Mouse (Mus musculus) neural tube, embryonic 12.5 days (tissue): ENCODE measurements around the gene Mcpt2. TPM values are rescaled to one million over a fixed set of nuclear protein-coding genes. Genes with fewer than 3 reads are reported as not detected.
"Not testable (repeated sequence)": the region's sequence is repeated elsewhere in the genome, so short reads cannot be mapped to it uniquely, and the experiment has no call there.

ENCODE experiments used
- ATAC-seq: fragments of 200-750 bp; cut with Nextera tagmentation; 2 replicates; pipeline ENCODE4 v1.8.0; 2017; ENCODE audit warnings: low read depth, mild to moderate bottlenecking, moderate TSS enrichment, moderate library complexity; ENCODE audit not compliant: low FRiP score
- H3K27ac ChIP-seq: fragments of 300-500 bp; sonication (generic); 2 replicates; pipeline ENCODE4 v1.5.1; 2016
- H3K27me3 ChIP-seq: fragments of 300-500 bp; sonication (generic); replicated peaks from 2 replicates; pipeline ENCODE4 v1.6.1; 2016; ENCODE audit warnings: mild to moderate bottlenecking
- H3K36me3 ChIP-seq: fragments of 300-500 bp; sonication (generic); 2 replicates; pipeline ENCODE4 v1.6.1; 2016; ENCODE audit warnings: mild to moderate bottlenecking
- H3K4me1 ChIP-seq: fragments of 300-500 bp; sonication (generic); 2 replicates; pipeline ENCODE4 v1.6.1; 2016
- H3K4me2 ChIP-seq: fragments of 300-500 bp; sonication (generic); replicated peaks from 2 replicates; pipeline ENCODE4 v1.6.1; 2016; ENCODE audit warnings: mild to moderate bottlenecking
- H3K4me3 ChIP-seq: fragments of 300-500 bp; sonication (generic); 2 replicates; pipeline ENCODE4 v1.5.1; 2016
- H3K9ac ChIP-seq: fragments of 300-500 bp; sonication (generic); 2 replicates; pipeline ENCODE4 v1.6.1; 2016; ENCODE audit warnings: mild to moderate bottlenecking
- H3K9me3 ChIP-seq: fragments of 300-500 bp; sonication (generic); 2 replicates; pipeline ENCODE4 v1.6.1; 2016; ENCODE audit warnings: mild to moderate bottlenecking
- WGBS: fragments of 180-500 bp; shearing (Covaris S2); methylation state at CpG from one replicate; pipeline ENCODE4 v1.1.7; 2016; 5-methylcytosine and 5-hydroxymethylcytosine counted together
- polyA plus RNA-seq: library from polyadenylated mRNA; unstranded; fragments of >200 nt; fragmentation: Nextera tagmentation; extraction: Ambion mirVana; gene quantifications from 2 replicates; pipeline ENCODE4 v1.2.1, GENCODE M21; 2016

The Mcpt2 gene
- polyA plus RNA-seq = not detected in 2 replicates

- ATAC-seq, H3K9ac ChIP-seq, H3K27me3 ChIP-seq, H3K27ac ChIP-seq, H3K4me2 ChIP-seq, H3K36me3 ChIP-seq, H3K4me3 ChIP-seq, H3K4me1 ChIP-seq, H3K9me3 ChIP-seq: not testable (repeated sequence)
- WGBS = 90% methylated on average over 1 of the region's 1 CpGs
These were observed at the start of gene Mcpt2 for GRCm38 (mm10) chr14:56041792-56042191. Mcpt2 (plus strand) TSS chr14:56042041.

- no peak overlapping the region for H3K9ac ChIP-seq
- H3K4me3 ChIP-seq = no peak overlapping the region
- no peaks in the 10 kb centered on the region for H3K9me3 ChIP-seq
- no peak overlapping the region for H3K4me2 ChIP-seq
- 64% methylated on average over 3 of the region's 3 CpGs for WGBS
- H3K27ac ChIP-seq = no peak overlapping the region
- no peak for ATAC-seq
- H3K27me3 ChIP-seq = no peaks in the 10 kb centered on the region
- H3K4me1 ChIP-seq = no peaks in the 10 kb centered on the region
- H3K36me3 ChIP-seq = no peaks in the 10 kb centered on the region
These were observed 28.7 kb upstream of the Mcpt2 start for GRCm38 (mm10) chr14:56013147-56013546.

GRCm38 (mm10) chr14:56013924-56014323, 27.9 kb upstream of the Mcpt2 start:
- no peak overlapping the region for H3K27ac ChIP-seq
- no peak overlapping the region for H3K4me3 ChIP-seq
- no peak overlapping the region for H3K4me2 ChIP-seq
- ATAC-seq = no peak
- no peaks in the 10 kb centered on the region for H3K9me3 ChIP-seq
- WGBS = 93% methylated on average over 2 of the region's 2 CpGs
- no peaks in the 10 kb centered on the region for H3K27me3 ChIP-seq
- no peaks in the 10 kb centered on the region for H3K36me3 ChIP-seq
- H3K9ac ChIP-seq = no peak overlapping the region
- no peaks in the 10 kb centered on the region for H3K4me1 ChIP-seq

GRCm38 (mm10) chr14:56017671-56018070, 24.2 kb upstream of the Mcpt2 start, which contains the start of gene Mcpt1:
Mcpt1 (plus strand) TSS chr14:56017971.
- not testable (repeated sequence) for H3K4me2 ChIP-seq, H3K4me3 ChIP-seq, H3K9me3 ChIP-seq, H3K4me1 ChIP-seq, H3K27me3 ChIP-seq, ATAC-seq, H3K36me3 ChIP-seq, H3K27ac ChIP-seq, H3K9ac ChIP-seq
- WGBS = 84% methylated on average over 3 of the region's 3 CpGs

DNA sequence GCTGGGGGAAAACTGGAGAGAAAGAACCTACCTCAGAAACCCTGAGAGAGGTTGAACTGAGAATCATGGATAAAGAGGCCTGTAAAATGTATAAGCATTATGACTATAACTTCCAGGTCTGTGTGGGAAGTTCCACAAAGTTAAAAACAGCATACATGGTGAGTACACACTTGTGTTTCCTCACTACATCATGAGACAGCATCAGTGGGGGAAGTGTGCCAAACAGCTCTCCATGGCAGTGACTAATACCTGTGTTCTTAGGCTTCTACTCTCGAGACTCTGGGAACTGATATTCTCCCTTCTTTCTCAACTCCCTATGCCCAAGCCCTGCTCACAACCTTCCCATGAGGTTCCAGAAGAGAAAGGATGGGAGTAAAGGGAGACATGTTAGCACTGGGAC, 22.4 kb upstream of the Mcpt2 start:
- WGBS = 65% methylated on average over 1 of the region's 1 CpGs
- Histone ChIP-seq H3K36me3 (no peaks in the 10 kb centered on the region), H3K27me3 (no peaks in the 10 kb centered on the region), H3K4me3 (no peak overlapping the region), H3K9ac (no peak overlapping the region), H3K4me1 (no peaks in the 10 kb centered on the region), H3K4me2 (no peak overlapping the region), H3K9me3 (no peaks in the 10 kb centered on the region), H3K27ac (no peak overlapping the region)
- ATAC-seq = no peak

DNA sequence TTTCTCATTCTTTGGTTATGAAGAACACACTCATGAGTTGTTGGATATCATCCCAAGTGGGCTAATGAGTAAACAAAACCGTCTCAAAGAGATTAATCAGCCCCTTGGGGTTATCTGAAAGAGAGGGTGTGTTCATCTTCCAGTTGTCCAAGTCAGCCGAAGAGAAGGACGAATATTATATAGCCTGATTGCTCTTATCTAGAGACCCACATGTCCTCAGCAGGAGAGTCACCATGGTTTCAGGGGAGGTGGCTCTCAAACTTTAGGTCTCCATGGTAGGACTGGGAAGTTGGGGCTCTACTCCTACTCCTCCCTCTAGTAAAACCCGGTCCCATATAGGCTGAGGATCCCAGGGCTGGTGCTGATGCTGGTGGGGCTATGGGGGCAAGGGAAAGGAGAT, 20.5 kb upstream of the Mcpt2 start:
- not testable (repeated sequence) for H3K4me2 ChIP-seq, ATAC-seq, H3K4me1 ChIP-seq, H3K27me3 ChIP-seq, H3K9ac ChIP-seq, H3K4me3 ChIP-seq, H3K27ac ChIP-seq, H3K9me3 ChIP-seq, H3K36me3 ChIP-seq
- WGBS = 88% methylated on average over 4 of the region's 4 CpGs

DNA sequence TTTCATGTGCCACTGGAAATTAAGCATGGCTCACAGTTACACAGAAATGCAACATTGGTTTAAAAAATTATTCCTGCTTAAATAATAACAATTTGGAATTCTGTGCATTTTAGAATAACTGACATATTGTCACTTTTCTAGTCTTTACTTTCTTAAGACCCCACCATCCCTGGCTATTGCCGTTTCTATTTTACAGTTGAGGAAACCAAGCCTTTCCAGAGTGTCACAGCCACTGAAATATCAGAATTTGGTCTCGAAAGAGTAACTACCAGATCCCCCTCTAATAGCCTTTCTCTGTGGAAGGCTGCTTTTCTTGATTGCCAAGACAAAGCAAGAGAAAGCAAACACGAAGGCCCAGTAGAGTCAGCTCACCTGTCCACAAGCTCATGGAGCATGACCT, 11.4 kb upstream of the Mcpt2 start, which contains the start of gene Mcpt9:
Mcpt9 (minus strand) TSS at position 101 of the 400 bp plus-strand sequence.
- 82% methylated on average over 3 of the region's 3 CpGs for WGBS
- H3K4me2 ChIP-seq, H3K27ac ChIP-seq, H3K9me3 ChIP-seq, H3K4me3 ChIP-seq, H3K36me3 ChIP-seq, H3K27me3 ChIP-seq, H3K4me1 ChIP-seq, H3K9ac ChIP-seq, ATAC-seq: not testable (repeated sequence)

DNA sequence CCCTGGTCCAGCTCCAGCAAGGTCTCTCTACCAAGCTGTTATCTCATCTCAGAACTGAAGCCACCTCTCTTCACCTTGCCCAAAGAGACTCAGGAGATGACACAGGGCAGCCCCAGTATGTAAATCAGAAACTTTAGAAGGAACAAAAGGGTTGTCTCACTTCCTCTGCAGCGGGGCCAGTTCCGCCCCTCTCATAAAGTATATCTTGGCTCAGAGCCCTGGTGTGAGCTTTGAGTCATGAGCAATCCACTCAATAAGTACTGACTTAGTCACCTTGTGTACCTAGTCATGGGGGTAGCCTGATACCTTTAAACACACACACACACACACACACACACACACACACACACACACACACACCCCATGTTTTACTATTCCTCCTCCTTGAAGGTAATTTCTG, 7.4 kb upstream of the Mcpt2 start:
- H3K4me3 ChIP-seq = no peak overlapping the region
- H3K36me3 ChIP-seq = no peaks in the 10 kb centered on the region
- no peaks in the 10 kb centered on the region for H3K27me3 ChIP-seq
- 81% methylated on average over 2 of the region's 2 CpGs for WGBS
- no peak overlapping the region for H3K9ac ChIP-seq
- no peak for ATAC-seq
- H3K4me2 ChIP-seq = no peak overlapping the region
- no peak overlapping the region for H3K27ac ChIP-seq
- H3K9me3 ChIP-seq = no peaks in the 10 kb centered on the region
- no peaks in the 10 kb centered on the region for H3K4me1 ChIP-seq

DNA sequence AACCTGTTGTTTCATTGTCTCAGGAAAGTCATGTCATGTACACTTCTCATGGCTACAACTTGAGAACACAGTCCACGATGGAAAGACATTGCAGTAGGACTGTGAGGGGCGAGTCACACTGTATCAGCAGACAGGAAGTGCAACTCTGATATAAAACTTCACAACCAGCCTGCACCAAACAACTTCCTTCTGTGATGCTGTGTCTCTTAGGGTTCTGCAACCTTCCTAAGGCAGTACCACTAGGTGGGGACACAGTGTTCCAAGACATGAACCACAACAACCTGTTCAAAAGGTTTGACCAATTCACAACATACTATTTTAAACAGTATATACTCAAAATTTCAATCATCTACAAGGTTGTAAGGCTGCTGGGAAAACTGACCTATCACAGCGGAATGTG, 13.6 kb downstream of the Mcpt2 start:
- Histone ChIP-seq H3K9ac (no peak overlapping the region), H3K4me1 (no peaks in the 10 kb centered on the region), H3K27ac (no peak overlapping the region), H3K9me3 (no peaks in the 10 kb centered on the region), H3K4me3 (no peak overlapping the region), H3K4me2 (no peak overlapping the region), H3K27me3 (no peaks in the 10 kb centered on the region), H3K36me3 (no peaks in the 10 kb centered on the region)
- ATAC-seq = no peak
- whole genome bisulfite sequencing = 88% methylated on average over 3 of the region's 3 CpGs

- ATAC-seq = no peak
- no peaks in the 10 kb centered on the region for H3K9me3 ChIP-seq
These were observed 15.9 kb downstream of the Mcpt2 start for GRCm38 (mm10) chr14:56057722-56058121.

DNA sequence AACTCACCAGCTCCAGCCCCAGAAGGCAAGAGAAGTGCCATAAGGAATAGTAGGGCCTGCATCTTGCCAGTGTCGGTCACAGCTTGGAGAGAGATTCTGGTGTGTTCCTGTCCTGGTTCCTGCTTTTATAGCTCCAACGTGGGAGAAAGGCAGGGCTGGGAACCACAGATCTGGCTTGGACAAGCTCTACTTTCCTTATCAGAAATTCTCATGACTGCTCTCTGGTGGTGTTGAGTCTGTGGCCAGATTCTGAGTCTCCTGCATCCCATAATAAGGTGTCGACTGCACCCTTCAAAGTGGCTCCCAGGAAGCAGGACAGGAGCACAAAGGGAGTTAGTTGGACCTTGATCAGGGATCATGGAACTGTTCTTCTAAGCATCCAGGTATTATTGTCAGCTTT, 20.4 kb downstream of the Mcpt2 start, which contains the start of gene Mcpt4:
Mcpt4 (minus strand) TSS at position 101 of the 400 bp plus-strand sequence.
- not testable (repeated sequence) for H3K4me1 ChIP-seq, ATAC-seq

More at GRCm38 (mm10) chr14:56057722-56058121, 15.9 kb downstream of the Mcpt2 start:
- Histone ChIP-seq H3K4me2 (no peak overlapping the region), H3K9ac (no peak overlapping the region), H3K27ac (no peak overlapping the region), H3K4me1 (no peaks in the 10 kb centered on the region), H3K36me3 (no peaks in the 10 kb centered on the region), H3K4me3 (no peak overlapping the region), H3K27me3 (no peaks in the 10 kb centered on the region)
- WGBS = 82% methylated on average over 4 of the region's 4 CpGs

DNA sequence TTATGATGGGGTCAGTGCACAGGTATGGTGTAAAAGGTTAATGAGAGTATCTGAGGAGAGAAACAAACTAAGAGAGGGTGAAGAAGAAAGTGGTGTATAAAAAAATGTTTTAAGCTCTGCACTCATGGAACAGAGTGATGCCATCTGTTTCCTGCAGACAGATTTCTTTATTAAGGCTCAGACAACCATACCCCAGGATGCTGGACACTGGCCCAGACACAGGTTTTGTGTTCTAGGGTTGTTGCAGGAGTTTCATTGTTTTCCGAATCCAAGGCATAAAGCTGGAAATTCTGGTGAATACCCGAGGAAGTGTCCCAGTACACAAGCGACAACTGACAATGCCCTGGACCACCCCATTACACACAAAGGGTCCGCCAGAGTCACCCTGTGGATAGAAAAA, 40.2 kb downstream of the Mcpt2 start:
- Histone ChIP-seq H3K4me1 (no peaks in the 10 kb centered on the region), H3K36me3 (no peaks in the 10 kb centered on the region), H3K27me3 (no peaks in the 10 kb centered on the region), H3K9ac (no peak overlapping the region), H3K4me2 (no peak overlapping the region), H3K9me3 (no peaks in the 10 kb centered on the region), H3K4me3 (no peak overlapping the region), H3K27ac (no peak overlapping the region)
- WGBS = 80% methylated on average over 4 of the region's 4 CpGs
- ATAC-seq = no peak

More for the DNA sequence above, 20.4 kb downstream of the Mcpt2 start, which contains the start of gene Mcpt4:
- not testable (repeated sequence) for H3K9ac ChIP-seq, H3K4me3 ChIP-seq, H3K27me3 ChIP-seq, H3K4me2 ChIP-seq, H3K27ac ChIP-seq, H3K9me3 ChIP-seq, H3K36me3 ChIP-seq
- WGBS = 77% methylated on average over 3 of the region's 3 CpGs

GRCm38 (mm10) chr14:56085167-56085566, 43.3 kb downstream of the Mcpt2 start, which contains the start of gene Mcpt8:
Mcpt8 (minus strand) TSS chr14:56085273.
- Histone ChIP-seq H3K9me3 (no peaks in the 10 kb centered on the region), H3K4me3 (no peak within 1 kb of the TSS), H3K4me1 (no peaks in the 10 kb centered on the region), H3K4me2 (no peak within 1 kb of the TSS), H3K27ac (no peak within 1 kb of the TSS), H3K36me3 (no peaks in the 10 kb centered on the region), H3K27me3 (no peaks in the 10 kb centered on the region), H3K9ac (no peak within 1 kb of the TSS)
- 98% methylated on average over 2 of the region's 2 CpGs for WGBS
- ATAC-seq = no peak
